Mouse (Mus musculus): ENCODE measurements around the gene Gli3. TPM values are rescaled to one million over a fixed set of nuclear protein-coding genes. Genes with fewer than 3 reads are reported as not detected.

The Gli3 gene
- polyA plus RNA-seq, 1 experiment, result 6.9 TPM

GRCm38 (mm10) chr13:15446004-15446403 lies 17.0 kb upstream of the Gli3 start:
- H3K27me3 ChIP-seq (ENCODE audit: control insufficient read depth, insufficient read depth, insufficient read length), result no peaks in the 10 kb centered on the region
- no peak overlapping the region for H3ac ChIP-seq (ENCODE audit: control insufficient read depth, insufficient read length, low read depth)
- no peaks in the 10 kb centered on the region for H3K79me2 ChIP-seq (ENCODE audit: control insufficient read depth, insufficient read depth)
- H3K4me3 ChIP-seq (ENCODE audit: insufficient read depth, poor library complexity, severe bottlenecking), result no peak overlapping the region
- H3K79me3 ChIP-seq (ENCODE audit: low read depth), result no peaks in the 10 kb centered on the region
- no peak for TF ChIP-seq CTCF (IDR thresholded peaks at IDR 0.05; ENCODE audit: control insufficient read depth, insufficient read depth, insufficient read length)
- TF ChIP-seq FOSL1 (IDR thresholded peaks at IDR 0.05; ENCODE audit: insufficient read depth, low read length, poor library complexity, severe bottlenecking), result no peak
- no peak for TF ChIP-seq MYOG (IDR thresholded peaks at IDR 0.05; ENCODE audit: control insufficient read depth, extremely low read depth, insufficient read length)
- H3K36me3 ChIP-seq (ENCODE audit: control insufficient read depth, insufficient read depth), result no peaks in the 10 kb centered on the region

- Histone ChIP-seq H3K27me3 (ENCODE audit: control insufficient read depth, insufficient read depth, insufficient read length) (no peaks in the 10 kb centered on the region), H3K79me3 (ENCODE audit: low read depth) (no peaks in the 10 kb centered on the region), H3K79me2 (ENCODE audit: control insufficient read depth, insufficient read depth) (no peaks in the 10 kb centered on the region), H3K4me3 (ENCODE audit: insufficient read depth, poor library complexity, severe bottlenecking) (no peak overlapping the region), H3ac (ENCODE audit: control insufficient read depth, insufficient read length, low read depth) (no peak overlapping the region), H3K36me3 (ENCODE audit: control insufficient read depth, insufficient read depth) (no peaks in the 10 kb centered on the region)
- no peak for TF ChIP-seq CEBPB (IDR thresholded peaks at IDR 0.05; ENCODE audit: low read depth)
- no peak for TF ChIP-seq USF1 (IDR thresholded peaks at IDR 0.05; ENCODE audit: low read depth)
- TF ChIP-seq MAX (IDR thresholded peaks at IDR 0.05), result no peak
- TF ChIP-seq MYOD1 (IDR thresholded peaks at IDR 0.05; ENCODE audit: control insufficient read depth, insufficient read length, low read depth), result no peak
- TF ChIP-seq CTCF (IDR thresholded peaks at IDR 0.05; ENCODE audit: control insufficient read depth, insufficient read depth, insufficient read length), result no peak
Measured at GRCm38 (mm10) chr13:15446782-15447564, 16.1 kb upstream of the Gli3 start.

GRCm38 (mm10) chr13:15450941-15451340 lies 12.1 kb upstream of the Gli3 start:
- no peak for TF ChIP-seq MAX (IDR thresholded peaks at IDR 0.05)
- TF ChIP-seq CTCF (IDR thresholded peaks at IDR 0.05; ENCODE audit: control insufficient read depth, insufficient read depth, insufficient read length), result no peak
- TF ChIP-seq MYOD1 (IDR thresholded peaks at IDR 0.05; ENCODE audit: control insufficient read depth, insufficient read length, low read depth), result no peak
- H3K79me2 ChIP-seq (ENCODE audit: control insufficient read depth, insufficient read depth), result no peaks in the 10 kb centered on the region
- no peaks in the 10 kb centered on the region for H3K27me3 ChIP-seq (ENCODE audit: control insufficient read depth, insufficient read depth, insufficient read length)
- H3K4me3 ChIP-seq (ENCODE audit: insufficient read depth, poor library complexity, severe bottlenecking), result no peak overlapping the region
- H3ac ChIP-seq (ENCODE audit: control insufficient read depth, insufficient read length, low read depth), result no peak overlapping the region
- no peaks in the 10 kb centered on the region for H3K36me3 ChIP-seq (ENCODE audit: control insufficient read depth, insufficient read depth)
- H3K79me3 ChIP-seq (ENCODE audit: low read depth), result no peaks in the 10 kb centered on the region

GRCm38 (mm10) chr13:15457841-15458240 lies 5.2 kb upstream of the Gli3 start:
- TF ChIP-seq CEBPB (IDR thresholded peaks at IDR 0.05; ENCODE audit: low read depth) (no peak), CTCF (IDR thresholded peaks at IDR 0.05; ENCODE audit: control insufficient read depth, insufficient read depth, insufficient read length) (no peak), FOSL1 (IDR thresholded peaks at IDR 0.05; ENCODE audit: insufficient read depth, low read length, poor library complexity, severe bottlenecking) (no peak), USF1 (IDR thresholded peaks at IDR 0.05; ENCODE audit: low read depth) (no peak), MAX (IDR thresholded peaks at IDR 0.05) (no peak), MYOG (IDR thresholded peaks at IDR 0.05; ENCODE audit: control insufficient read depth, extremely low read depth, insufficient read length) (no peak), MYOD1 (IDR thresholded peaks at IDR 0.05; ENCODE audit: control insufficient read depth, insufficient read length, low read depth) (no peak)

DNA sequence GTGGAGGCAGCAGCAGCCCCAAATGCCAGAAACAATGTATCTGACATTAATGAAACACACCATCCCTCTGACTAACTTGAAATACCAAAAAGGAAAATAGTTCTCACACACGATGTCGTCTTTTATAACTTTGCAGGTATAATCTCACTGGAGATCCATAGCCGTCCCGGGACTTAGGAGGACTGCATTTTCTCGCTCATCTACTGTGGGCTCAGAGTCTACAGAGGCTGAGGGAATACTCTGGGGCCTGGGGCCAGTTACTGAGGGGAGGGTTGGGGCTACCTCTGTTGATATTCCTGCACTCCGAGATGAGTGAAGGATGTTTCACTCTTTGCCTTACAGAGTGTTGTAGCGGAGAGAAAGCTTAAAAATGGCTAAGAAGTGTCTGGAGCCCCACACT lies 1.1 kb upstream of the Gli3 start:
- H3K36me3 ChIP-seq (ENCODE audit: control insufficient read depth, insufficient read depth), result no peaks in the 10 kb centered on the region
- H3K4me3 ChIP-seq (ENCODE audit: insufficient read depth, poor library complexity, severe bottlenecking), result no peak overlapping the region
- H3K79me2 ChIP-seq (ENCODE audit: control insufficient read depth, insufficient read depth), result peaks cover 33% of the 10 kb centered on the region
- no peak overlapping the region for H3ac ChIP-seq (ENCODE audit: control insufficient read depth, insufficient read length, low read depth)
- peaks cover 20% of the 10 kb centered on the region for H3K79me3 ChIP-seq (ENCODE audit: low read depth)
- H3K27me3 ChIP-seq (ENCODE audit: control insufficient read depth, insufficient read depth, insufficient read length), result no peaks in the 10 kb centered on the region
- TF ChIP-seq MYOG (IDR thresholded peaks at IDR 0.05; ENCODE audit: control insufficient read depth, extremely low read depth, insufficient read length), result no peak
- TF ChIP-seq CTCF (IDR thresholded peaks at IDR 0.05; ENCODE audit: control insufficient read depth, insufficient read depth, insufficient read length), result no peak
- TF ChIP-seq CEBPB (IDR thresholded peaks at IDR 0.05; ENCODE audit: low read depth), result no peak
- TF ChIP-seq MAX (IDR thresholded peaks at IDR 0.05), result no peak
- TF ChIP-seq FOSL1 (IDR thresholded peaks at IDR 0.05; ENCODE audit: insufficient read depth, low read length, poor library complexity, severe bottlenecking), result no peak
- TF ChIP-seq MYOD1 (IDR thresholded peaks at IDR 0.05; ENCODE audit: control insufficient read depth, insufficient read length, low read depth), result no peak
- TF ChIP-seq USF1 (IDR thresholded peaks at IDR 0.05; ENCODE audit: low read depth), result no peak

More at GRCm38 (mm10) chr13:15457841-15458240, 5.2 kb upstream of the Gli3 start:
- no peak overlapping the region for H3K4me3 ChIP-seq (ENCODE audit: insufficient read depth, poor library complexity, severe bottlenecking)
- no peaks in the 10 kb centered on the region for H3K79me3 ChIP-seq (ENCODE audit: low read depth)
- no peak overlapping the region for H3ac ChIP-seq (ENCODE audit: control insufficient read depth, insufficient read length, low read depth)
- no peaks in the 10 kb centered on the region for H3K27me3 ChIP-seq (ENCODE audit: control insufficient read depth, insufficient read depth, insufficient read length)
- no peaks in the 10 kb centered on the region for H3K36me3 ChIP-seq (ENCODE audit: control insufficient read depth, insufficient read depth)
- H3K79me2 ChIP-seq (ENCODE audit: control insufficient read depth, insufficient read depth), result no peaks in the 10 kb centered on the region

- TF ChIP-seq MYOG (IDR thresholded peaks at IDR 0.05; ENCODE audit: control insufficient read depth, extremely low read depth, insufficient read length) (no peak), USF1 (IDR thresholded peaks at IDR 0.05; ENCODE audit: low read depth) (no peak), CTCF (IDR thresholded peaks at IDR 0.05; ENCODE audit: control insufficient read depth, insufficient read depth, insufficient read length) (no peak), MYOD1 (IDR thresholded peaks at IDR 0.05; ENCODE audit: control insufficient read depth, insufficient read length, low read depth) (no peak), FOSL1 (IDR thresholded peaks at IDR 0.05; ENCODE audit: insufficient read depth, low read length, poor library complexity, severe bottlenecking) (no peak)
- Histone ChIP-seq H3K79me2 (ENCODE audit: control insufficient read depth, insufficient read depth) (peaks cover 49% of the 10 kb centered on the region), H3K4me3 (ENCODE audit: insufficient read depth, poor library complexity, severe bottlenecking) (peak overlapping the region; percentile 79), H3ac (ENCODE audit: control insufficient read depth, insufficient read length, low read depth) (peak overlapping the region; percentile 97), H3K79me3 (ENCODE audit: low read depth) (peaks cover 37% of the 10 kb centered on the region), H3K36me3 (ENCODE audit: control insufficient read depth, insufficient read depth) (peaks cover 2% of the 10 kb centered on the region), H3K27me3 (ENCODE audit: control insufficient read depth, insufficient read depth, insufficient read length) (no peaks in the 10 kb centered on the region)
Measured at GRCm38 (mm10) chr13:15463492-15464080, 551 bp downstream of the Gli3 start.
